Mouse (Mus musculus) heart, postnatal 36 days (tissue): Measurements from ENCODE around the gene Obox2. TPM values are rescaled to one million over a fixed set of nuclear protein-coding genes. Genes with fewer than 3 reads are reported as not detected.
"Not testable (repeated sequence)": the region's sequence is repeated elsewhere in the genome, so short reads cannot be mapped to it uniquely, and the experiment has no call there.

Experiments used
- DNase-seq, 2 experiments: peaks; one replicate each; pipeline ENCODE4 v3.0.0; 2021 to 2022
- intact Hi-C: fragments of 180-260 bp; cut with DNase I; formaldehyde crosslinking; loops from one replicate; pipeline ENCODE4 v1.15.1; 2025
- total RNA-seq, 2 experiments: library from RNA; stranded (reverse); gene quantifications; 2 replicates each; pipeline ENCODE4 v1.2.3; 2021

The Obox2 gene
- not detected for total RNA-seq

DNA sequence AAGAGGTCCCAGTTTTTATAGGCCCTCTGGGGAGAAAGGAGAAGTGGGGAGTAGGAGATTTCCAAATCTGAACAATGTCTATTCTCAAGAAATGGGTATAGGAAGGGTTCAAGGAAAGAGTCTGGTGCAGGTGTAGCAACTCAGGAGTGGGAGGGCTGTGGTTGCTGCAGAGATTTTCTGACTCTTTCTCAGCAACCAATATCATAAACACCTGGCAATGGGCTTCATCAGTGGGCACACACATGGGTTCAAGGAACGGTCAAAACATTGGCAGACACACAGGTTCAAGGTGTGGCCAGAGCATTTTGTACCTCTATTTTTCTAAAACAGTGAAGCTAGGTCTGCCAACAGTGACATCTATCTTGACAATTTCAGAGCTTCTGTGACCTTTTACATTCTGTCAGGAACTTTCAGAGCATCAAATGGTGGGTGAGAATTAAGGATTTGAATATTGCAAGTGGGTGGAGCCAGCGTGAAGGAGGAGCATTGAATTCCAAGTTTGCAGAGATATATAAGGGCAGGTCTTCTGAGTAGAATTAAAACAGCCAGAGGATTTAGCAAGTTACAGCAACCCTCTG lies at the start of gene Obox2, which contains the start of gene Obox1:
Gene Obox2 (plus strand): TSS at position 301 of the 578 bp plus-strand sequence.
Gene Obox1 (plus strand): TSS at position 528 of the 578 bp plus-strand sequence.
- intact Hi-C loops, DNase-seq: not testable (repeated sequence)

DNA sequence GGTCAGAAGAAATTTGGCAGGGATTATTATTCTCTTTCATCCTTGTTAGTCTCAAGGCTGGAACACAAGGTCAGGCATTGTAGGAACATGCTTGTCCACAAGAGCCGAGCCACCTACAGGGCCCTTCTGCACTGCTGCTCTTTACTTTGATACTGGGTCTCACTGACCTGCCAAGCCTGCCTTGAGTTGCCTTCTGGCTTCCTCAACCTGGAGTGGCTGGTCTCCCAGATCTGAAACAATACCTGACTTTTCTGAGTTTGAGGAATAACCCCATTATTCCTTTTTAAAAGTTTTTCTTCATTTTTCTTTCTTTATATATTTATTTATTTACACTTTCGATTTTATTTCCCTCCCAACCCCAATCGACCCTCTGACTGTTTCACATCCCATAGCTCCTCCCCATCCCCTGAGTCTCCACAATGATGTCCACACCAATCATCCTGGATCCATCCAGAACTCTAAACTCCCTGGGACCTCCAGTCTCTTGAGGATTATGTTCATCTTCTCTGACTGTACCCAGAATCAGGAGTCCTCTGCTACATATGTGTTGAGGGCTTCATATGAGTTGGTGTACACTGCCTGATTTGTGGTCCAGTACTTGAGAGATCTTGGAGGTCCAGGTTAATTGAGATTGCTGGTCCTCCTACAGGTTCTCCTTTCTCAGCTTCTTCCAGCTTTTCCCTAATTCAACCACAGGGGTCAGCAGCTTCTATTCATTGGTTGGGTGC lies 10.8 kb downstream of the Obox2 start:
- intact Hi-C loops, DNase-seq: not testable (repeated sequence)

DNA sequence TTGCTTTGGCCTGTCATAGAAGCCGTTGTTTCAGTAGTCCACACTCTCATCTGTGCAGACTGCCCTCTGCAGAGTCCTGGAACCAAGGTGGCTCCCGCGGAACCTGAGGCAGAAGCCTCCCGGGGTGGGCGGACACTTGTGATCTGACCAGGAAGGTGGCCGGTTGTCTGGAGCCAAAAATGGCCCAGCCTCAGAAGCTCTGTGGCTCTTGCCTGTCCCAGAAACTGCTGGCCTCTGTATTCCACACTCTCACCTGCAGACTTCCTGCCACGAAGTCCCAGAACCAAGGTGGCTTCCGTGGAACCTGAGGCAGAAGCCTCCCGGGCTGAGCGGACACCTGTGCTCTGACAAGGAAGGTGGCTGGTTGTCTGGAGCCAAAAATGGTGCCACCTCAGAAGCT lies 18.3 kb downstream of the Obox2 start:
- intact Hi-C loops, DNase-seq: not testable (repeated sequence)

DNA sequence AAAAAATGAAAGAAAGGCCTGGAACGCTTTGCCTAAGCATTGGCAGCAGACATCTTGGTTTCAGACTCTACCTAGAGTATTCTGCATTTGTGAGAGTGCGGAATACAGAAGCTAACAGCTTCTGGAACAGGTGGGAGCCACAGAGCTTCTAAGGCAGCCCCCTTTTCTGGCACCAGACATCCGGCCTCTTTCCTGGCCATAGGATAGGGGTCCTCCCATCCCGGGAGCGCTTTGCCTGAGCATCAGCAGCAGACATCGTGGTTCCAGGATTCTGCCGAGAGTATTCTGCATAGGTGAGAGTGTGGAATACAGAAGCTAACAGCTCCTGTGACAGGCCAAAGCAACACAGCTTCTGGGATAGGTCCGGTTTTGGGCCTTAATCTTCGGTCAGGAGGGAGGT lies 29.5 kb downstream of the Obox2 start:
- DNase-seq, intact Hi-C loops: not testable (repeated sequence)

DNA sequence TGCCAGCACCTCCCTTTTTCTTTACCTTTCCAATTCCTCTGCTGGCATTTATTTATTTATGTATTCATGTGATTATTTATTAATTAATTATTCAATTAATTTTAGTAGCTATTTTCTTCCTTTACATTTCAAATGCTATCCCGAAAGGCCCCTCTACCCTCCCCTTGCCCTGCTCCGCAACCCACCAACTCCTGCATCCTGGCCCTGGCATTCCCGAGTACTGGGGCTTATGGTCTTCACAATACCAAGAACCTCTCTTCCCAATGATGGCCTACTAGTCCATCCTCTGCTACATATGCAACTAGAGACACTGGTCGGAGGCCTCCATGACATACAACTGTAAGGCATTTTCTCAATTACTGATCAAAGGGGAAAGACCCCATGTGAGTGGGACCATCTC lies 37.0 kb downstream of the Obox2 start:
- intact Hi-C loops, DNase-seq: not testable (repeated sequence)

Other genes with a start within 250 kb of the Obox2 start
- gene Obox1, start 227 bp downstream of the Obox2 start, total RNA-seq = not detected